Mouse (Mus musculus) C2C12 (cell line): ENCODE data around the gene Stk33. TPM values are rescaled to one million over a fixed set of nuclear protein-coding genes. Genes with fewer than 3 reads are reported as not detected.

Source experiments
- H3K27me3 ChIP-seq: one replicate; pipeline ENCODE4 v1.6.1; 2011; ENCODE audit not compliant: control insufficient read depth, insufficient read depth, insufficient read length
- H3K36me3 ChIP-seq: one replicate; pipeline ENCODE4 v1.6.1; 2011; ENCODE audit not compliant: control insufficient read depth, insufficient read depth
- H3K4me3 ChIP-seq: one replicate; pipeline ENCODE4 v1.5.1; 2011; ENCODE audit warnings: mild to moderate bottlenecking, control low read depth; ENCODE audit not compliant: poor library complexity, insufficient read depth, severe bottlenecking
- H3K79me2 ChIP-seq: one replicate; pipeline ENCODE4 v1.6.1; 2011; ENCODE audit not compliant: control insufficient read depth, insufficient read depth
- H3K79me3 ChIP-seq: one replicate; pipeline ENCODE4 v1.6.1; 2011; ENCODE audit warnings: low read depth, control low read depth
- H3ac ChIP-seq: one replicate; pipeline ENCODE3; 2011; ENCODE audit warnings: low read depth; ENCODE audit not compliant: control insufficient read depth, insufficient read length
- CEBPB ChIP-seq: IDR thresholded peaks from one replicate; pipeline ENCODE4 v1.6.1; 2011; ENCODE audit warnings: low read depth, mild to moderate bottlenecking, control low read depth, moderate library complexity
- CTCF ChIP-seq: IDR thresholded peaks from one replicate; pipeline ENCODE4 v1.5.1; 2011; ENCODE audit not compliant: control insufficient read depth, insufficient read depth, insufficient read length
- FOSL1 ChIP-seq: IDR thresholded peaks from one replicate; pipeline ENCODE4 v1.8.0; 2011; ENCODE audit warnings: mild to moderate bottlenecking, low read length; ENCODE audit not compliant: poor library complexity, insufficient read depth, severe bottlenecking
- MAX ChIP-seq: IDR thresholded peaks from one replicate; pipeline ENCODE4 v1.6.1; 2011; ENCODE audit warnings: mild to moderate bottlenecking, control low read depth
- MYOD1 ChIP-seq: IDR thresholded peaks from one replicate; pipeline ENCODE4 v1.6.1; 2011; ENCODE audit warnings: low read depth; ENCODE audit not compliant: control insufficient read depth, insufficient read length
- MYOG ChIP-seq: IDR thresholded peaks from one replicate; pipeline ENCODE4 v1.6.1; 2011; ENCODE audit not compliant: control insufficient read depth, insufficient read length; ENCODE audit errors: extremely low read depth
- USF1 ChIP-seq: IDR thresholded peaks from one replicate; pipeline ENCODE4 v1.6.1; 2011; ENCODE audit warnings: low read depth, mild to moderate bottlenecking, control low read depth, moderate library complexity
- polyA plus RNA-seq: library from polyadenylated mRNA; unstranded; fragments of >200 nt; fragmentation: generic; extraction: Trizol; gene quantifications from one replicate; pipeline ENCODE4 v1.2.1, GENCODE M21; 2012; ENCODE audit warnings: missing spikeins

The Stk33 gene
- polyA plus RNA-seq, 1 experiment: 0.02 TPM

- TF ChIP-seq MYOG: no peak
- no peak for TF ChIP-seq MAX
- TF ChIP-seq MYOD1: no peak
- TF ChIP-seq CEBPB: no peak
- TF ChIP-seq USF1: no peak
- no peak for TF ChIP-seq CTCF
- no peak for TF ChIP-seq FOSL1
- Histone ChIP-seq H3K79me2 (no peaks in the 10 kb centered on the region), H3K36me3 (no peaks in the 10 kb centered on the region)
These were observed 107.2 kb downstream of the Stk33 start for GRCm38 (mm10) chr7:109331722-109332121.

GRCm38 (mm10) chr7:109328772-109329171, 110.1 kb downstream of the Stk33 start:
- no peaks in the 10 kb centered on the region for H3K36me3 ChIP-seq
- H3K4me3 ChIP-seq: no peak overlapping the region
- no peaks in the 10 kb centered on the region for H3K79me2 ChIP-seq
- no peaks in the 10 kb centered on the region for H3K79me3 ChIP-seq
- no peak for TF ChIP-seq CTCF
- TF ChIP-seq CEBPB: no peak
- TF ChIP-seq MAX: no peak
- no peak for TF ChIP-seq MYOD1
- no peak for TF ChIP-seq MYOG
- no peak for TF ChIP-seq USF1
- no peak for TF ChIP-seq FOSL1
- no peak overlapping the region for H3ac ChIP-seq
- no peaks in the 10 kb centered on the region for H3K27me3 ChIP-seq

More at GRCm38 (mm10) chr7:109331722-109332121, 107.2 kb downstream of the Stk33 start:
- H3ac ChIP-seq: no peak overlapping the region
- H3K79me3 ChIP-seq: no peaks in the 10 kb centered on the region
- H3K4me3 ChIP-seq: no peak overlapping the region
- no peaks in the 10 kb centered on the region for H3K27me3 ChIP-seq

GRCm38 (mm10) chr7:109326813-109327212, 112.1 kb downstream of the Stk33 start:
- Histone ChIP-seq H3K79me2 (no peaks in the 10 kb centered on the region), H3K36me3 (no peaks in the 10 kb centered on the region), H3ac (no peak overlapping the region), H3K27me3 (no peaks in the 10 kb centered on the region), H3K4me3 (no peak overlapping the region), H3K79me3 (no peaks in the 10 kb centered on the region)
- TF ChIP-seq CEBPB (no peak), USF1 (no peak), MYOD1 (no peak), MYOG (no peak)

GRCm38 (mm10) chr7:109325731-109326130, 113.2 kb downstream of the Stk33 start:
- no peaks in the 10 kb centered on the region for H3K36me3 ChIP-seq
- no peaks in the 10 kb centered on the region for H3K79me2 ChIP-seq
- H3ac ChIP-seq: no peak overlapping the region
- TF ChIP-seq CEBPB (no peak), MYOD1 (no peak), CTCF (no peak), USF1 (no peak), MAX (no peak), MYOG (no peak), FOSL1 (no peak)
- H3K27me3 ChIP-seq: no peaks in the 10 kb centered on the region
- no peaks in the 10 kb centered on the region for H3K79me3 ChIP-seq
- no peak overlapping the region for H3K4me3 ChIP-seq

- Histone ChIP-seq H3ac (no peak overlapping the region), H3K4me3 (no peak overlapping the region), H3K79me2 (no peaks in the 10 kb centered on the region), H3K27me3 (no peaks in the 10 kb centered on the region), H3K36me3 (no peaks in the 10 kb centered on the region), H3K79me3 (no peaks in the 10 kb centered on the region)
- TF ChIP-seq MYOG (no peak), MYOD1 (no peak), USF1 (no peak), CEBPB (no peak), FOSL1 (no peak), MAX (no peak), CTCF (no peak)
These were observed 113.7 kb downstream of the Stk33 start for GRCm38 (mm10) chr7:109325169-109325568.

- Histone ChIP-seq H3K36me3 (no peaks in the 10 kb centered on the region), H3K79me2 (no peaks in the 10 kb centered on the region), H3K27me3 (no peaks in the 10 kb centered on the region), H3K79me3 (no peaks in the 10 kb centered on the region), H3ac (no peak overlapping the region), H3K4me3 (no peak overlapping the region)
- TF ChIP-seq MYOG: no peak
These were observed 129.4 kb downstream of the Stk33 start for GRCm38 (mm10) chr7:109309506-109309905.
